Mouse (Mus musculus) liver, postnatal 0 days (tissue): ENCODE measurements around the gene Nprl3.

Experiments
- CTCF ChIP-seq: sonication (generic); IDR thresholded peaks from 2 replicates; pipeline ENCODE4 v1.5.1; 2016; ENCODE audit warnings: antibody characterized with exemption, low read depth
- EP300 ChIP-seq: IDR thresholded peaks from 2 replicates; pipeline ENCODE4 v1.6.1; 2016; ENCODE audit warnings: antibody characterized with exemption, low read depth, mild to moderate bottlenecking

DNA sequence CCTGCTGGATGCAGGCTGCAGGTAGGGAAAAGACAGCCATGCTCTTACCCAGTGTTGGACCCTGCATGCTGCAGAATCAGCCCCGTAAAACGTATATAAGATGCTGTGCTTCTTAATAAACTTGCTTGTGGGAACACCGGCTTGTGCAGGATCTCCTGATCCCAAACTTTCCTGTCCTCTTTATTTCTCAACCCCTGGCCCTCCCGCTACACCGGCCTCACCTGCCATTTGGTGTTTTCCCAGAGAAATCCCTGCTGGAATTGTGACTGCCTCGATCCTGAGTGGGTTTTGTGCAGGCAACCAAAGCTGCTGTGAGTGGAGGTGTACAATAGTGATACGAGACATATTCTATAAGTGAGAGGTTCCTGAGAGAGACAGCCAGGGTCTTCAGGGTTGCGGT is 83.0 kb downstream of the Nprl3 start:
- TF ChIP-seq CTCF (no peak), EP300 (no peak)
